ENCODE assay signal across 32 mouse cellular contexts in the genomic region with DNA sequence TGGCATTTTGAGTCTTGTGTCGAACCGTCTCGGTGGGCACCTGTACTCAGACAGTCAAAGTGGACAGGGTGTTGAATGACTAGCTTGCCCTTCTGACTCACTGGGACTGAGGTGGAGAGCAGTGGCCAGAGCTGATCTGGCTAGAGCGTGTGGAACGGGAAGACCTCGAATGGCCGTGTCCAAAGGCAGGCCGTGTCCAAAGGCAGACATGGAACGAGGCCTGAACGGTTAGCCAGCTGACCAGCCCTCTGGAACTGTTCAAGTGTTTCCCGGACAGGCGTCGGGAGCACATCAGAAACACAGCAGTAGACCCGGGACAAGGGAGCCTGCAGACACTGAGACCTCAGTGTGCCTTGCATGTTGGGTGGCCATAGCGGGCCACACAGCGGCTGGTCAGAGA. TPM values are rescaled to one million over a fixed set of nuclear protein-coding genes. Genes with fewer than 3 reads are reported as not detected.
DNase-seq lines count a peak whose midpoint lies in the region; ATAC-seq and TF ChIP-seq lines count a peak whose summit lies in the region.
"Had no signal": no experiment of that assay in that cellular context is flagged by ENCODE, and none has a peak within 500 bp of the region (broad histone marks: within the 10 kb centered on the region; RNA-seq: fewer than 3 reads in every experiment).

No protein-coding gene starts in this region.

- no peak overlapping the region for H3K4me3 ChIP-seq in heart, adult 2 months
- peak overlapping the region; percentile 46 for H3K4me3 ChIP-seq in E14TG2a.4 (replicated peaks; ENCODE audit: low read length)
- H3K4me3 ChIP-seq in heart, embryonic 10.5 days = no peak overlapping the region
- H3K4me3 ChIP-seq: embryonic facial prominence, embryonic 12.5 days; hindbrain, embryonic 13.5 days; limb, embryonic 12.5 days; liver, embryonic 12.5 days; midbrain, embryonic 12.5 days; neural tube, embryonic 13.5 days had no signal

- H3K4me1 ChIP-seq in heart, adult 2 months (ENCODE audit: control insufficient read depth, insufficient read depth, low read length) = peaks cover 1% of the 10 kb centered on the region; the same call in 1 of the 2 replicates
- H3K4me1 ChIP-seq in E14TG2a.4 (replicated peaks; ENCODE audit: low read depth, low read length) = peaks cover 86% of the 10 kb centered on the region
- peaks cover 53% of the 10 kb centered on the region for H3K4me1 ChIP-seq in heart, embryonic 10.5 days

- peak overlapping the region; percentile 26; the same call in 1 of the 2 replicates for H3K27ac ChIP-seq in heart, adult 2 months
- H3K27ac ChIP-seq in heart, embryonic 10.5 days = 0 out of 2 replicates have a peak overlapping the region, but pooled peaks have one; percentile 42
- H3K27ac ChIP-seq: embryonic facial prominence, embryonic 12.5 days; hindbrain, embryonic 13.5 days; limb, embryonic 12.5 days; liver, embryonic 12.5 days; midbrain, embryonic 12.5 days; neural tube, embryonic 13.5 days had no signal

- H3K79me2 ChIP-seq in heart, adult 2 months (replicated peaks; ENCODE audit: control insufficient read depth, insufficient read depth, low read length) = no peaks in the 10 kb centered on the region

- H3K9ac ChIP-seq in heart, adult 2 months (ENCODE audit: low read depth, low read length) = no peak overlapping the region
- H3K9ac ChIP-seq: embryonic facial prominence, embryonic 12.5 days; hindbrain, embryonic 13.5 days; limb, embryonic 12.5 days; liver, embryonic 12.5 days; liver, postnatal 0 days; midbrain, embryonic 12.5 days; neural tube, embryonic 13.5 days had no signal

- H3K9me3 ChIP-seq in E14TG2a.4 (ENCODE audit: low read length) = no peaks in the 10 kb centered on the region
- no peaks in the 10 kb centered on the region for H3K9me3 ChIP-seq in heart, embryonic 10.5 days
- H3K9me3 ChIP-seq: embryonic facial prominence, embryonic 12.5 days; hindbrain, embryonic 13.5 days; limb, embryonic 12.5 days; liver, embryonic 12.5 days; midbrain, embryonic 12.5 days; neural tube, embryonic 13.5 days had no signal

- no peak for ATAC-seq in frontal cortex, adult (ENCODE audit: low TSS enrichment)
- ATAC-seq: forebrain, embryonic 14.5 days; intestine, embryonic 16.5 days; liver, embryonic 12.5 days; Patski had no signal

- no peak for TF ChIP-seq POLR2A in heart, adult 2 months (IDR thresholded peaks at IDR 0.05; ENCODE audit: insufficient read depth, low read depth, low read length)

- WGBS in heart, adult 2 months = 74% methylated on average over 16 of the region's 16 CpGs
- 72% methylated on average over 16 of the region's 16 CpGs for WGBS in heart, embryonic 10.5 days

- no peak for TF ChIP-seq CTCF in heart, adult 2 months (IDR thresholded peaks at IDR 0.05)
- no peak for TF ChIP-seq CTCF in E14TG2a.4 (conservative IDR thresholded peaks at IDR 0.05; ENCODE audit: low read length)

- peak; percentile 39 for DNase-seq in gastrocnemius, adult 18-20 months (ENCODE audit: low spot score)
- DNase-seq in gastrocnemius, postnatal 4 days (ENCODE audit: low spot score in 2 of 2) = no peak
- DNase-seq in heart, adult 2 months = peak; percentile 45 to 57
- DNase-seq in heart, adult 8-10 months (ENCODE audit: low spot score) = no peak
- DNase-seq in heart, embryonic 10.5 days (ENCODE audit: low spot score) = no peak
- DNase-seq in urinary bladder, postnatal 4 days (ENCODE audit: low spot score in 2 of 2) = no peak
- DNase-seq: adrenal gland, postnatal 10 days; cerebellum, adult 11 months; cerebellum, adult 9-10 months; embryo, embryonic 11 days; kidney, adult 9 months; kidney, postnatal 10 days; layer of hippocampus, adult 9-11 months; liver, postnatal 0 days; lung, postnatal 36 days; right cerebral cortex, postnatal 4 days; thymus, adult 2 months; thymus, postnatal 4 days had no signal

- H3K27me3 ChIP-seq in heart, adult 2 months (ENCODE audit: control insufficient read depth, insufficient read depth, low read length) = no peaks in the 10 kb centered on the region
- no peaks in the 10 kb centered on the region; the same call in 1 of the 2 replicates for H3K27me3 ChIP-seq in E14TG2a.4 (ENCODE audit: insufficient read depth, low read length)
- peaks cover 70% of the 10 kb centered on the region for H3K27me3 ChIP-seq in heart, embryonic 10.5 days (ENCODE audit: insufficient read depth, poor library complexity, severe bottlenecking)
- H3K27me3 ChIP-seq: Patski had no signal

- TF ChIP-seq EP300 in heart, adult 2 months (IDR thresholded peaks at IDR 0.05; ENCODE audit: insufficient read depth, low read depth, low read length) = no peak

- intact Hi-C loops in heart, adult 2 months (cut with DNase I) = loop anchor here (10.0 kb wide), 1 partner anchor 164 kb away; no protein-coding TSS in a partner anchor

- H3K36me3 ChIP-seq in heart, adult 2 months (ENCODE audit: control insufficient read depth, insufficient read depth, low read length) = no peaks in the 10 kb centered on the region
- no peaks in the 10 kb centered on the region for H3K36me3 ChIP-seq in E14TG2a.4 (ENCODE audit: insufficient read depth, low read length)
- H3K36me3 ChIP-seq in heart, embryonic 10.5 days = no peaks in the 10 kb centered on the region
- H3K36me3 ChIP-seq: embryonic facial prominence, embryonic 12.5 days; hindbrain, embryonic 13.5 days; limb, embryonic 12.5 days; liver, embryonic 12.5 days; midbrain, embryonic 12.5 days; neural tube, embryonic 13.5 days had no signal

RNA-seq across cellular contexts. Expression of gene Pcsk6, which starts 7.6 kb away (rescaled TPM):
- total RNA-seq in gastrocnemius, adult 18-20 months (2021) = 10 to 100 TPM; 15.8 to 19.4 TPM
- total RNA-seq in gastrocnemius, postnatal 4 days (2021) = 10 to 100 TPM; 45.4 to 64.7 TPM
- 10 to 100 TPM; 36.0 to 44.0 TPM for total RNA-seq in heart, adult 2 months (2021)
- 27.9 and 41.2 TPM in 2 replicates for polyA plus RNA-seq in heart, adult 2 months (2012; rRNA removed)
- total RNA-seq in heart, adult 8-10 months (2022) = 10 to 100 TPM; 26.1 to 36.8 (median 34.2) TPM
- 3.5 and 5.1 TPM in 2 replicates for polyA plus RNA-seq in heart, embryonic 10.5 days (2016; fragmentation: Nextera tagmentation; extraction: Ambion mirVana)
- total RNA-seq: CH12.LX; megakaryocyte, adult 5-6 weeks; MEL had no signal

Comparison
In these comparisons a context has a peak if more than half of its experiments do, and no peak if none do; other contexts are left out.
1. DNase-seq: peak in gastrocnemius, adult 18-20 months (single experiment) and heart, adult 2 months (2 of 2); none in gastrocnemius, postnatal 4 days (0 of 2), heart, adult 8-10 months (single experiment), heart, embryonic 10.5 days (single experiment) and urinary bladder, postnatal 4 days (0 of 2).